Mouse (Mus musculus): ENCODE measurements around the gene Lrmda. TPM values are rescaled to one million over a fixed set of nuclear protein-coding genes. Genes with fewer than 3 reads are reported as not detected.

Gene Lrmda
- total and polyA plus RNA-seq, 3 experiments, result 5.1 to 5.9 TPM; not detected in 1

GRCm38 (mm10) chr14:22283722-22284121 is 264.2 kb downstream of the Lrmda start:
- no peaks in the 10 kb centered on the region for H3K27me3 ChIP-seq (ENCODE audit: control insufficient read depth in 1 of 2, insufficient read depth in 2 of 2, low read length in 2 of 2)
- H3K4me1 ChIP-seq (ENCODE audit: control insufficient read depth in 1 of 2, insufficient read depth in 2 of 2, low read length in 2 of 2), result peaks cover 0 to 2% of the 10 kb centered on the region in 2 experiments; a peak in 1 of 4 replicates
- no peaks in the 10 kb centered on the region for H3K79me2 ChIP-seq (ENCODE audit: control insufficient read depth, insufficient read depth, low read length, poor library complexity)
- no peaks in the 10 kb centered on the region for H3K9me3 ChIP-seq (replicated peaks; ENCODE audit: insufficient read depth, low read length)
- no peak overlapping the region for H3K9ac ChIP-seq (ENCODE audit: control insufficient read depth, low read depth, low read length, poor library complexity, severe bottlenecking)
- H3K27ac ChIP-seq (ENCODE audit: control insufficient read depth, low read depth, low read length), result no peak overlapping the region
- peak; percentile 56 for DNase-seq (ENCODE audit: low read depth, low spot score)
- H3K36me3 ChIP-seq (ENCODE audit: control insufficient read depth in 1 of 2, insufficient read depth in 2 of 2, low read length in 2 of 2), result peaks cover 4 to 8% of the 10 kb centered on the region in 2 experiments; a peak in 3 of 4 replicates
- TF ChIP-seq ZKSCAN1 (IDR thresholded peaks at IDR 0.05; ENCODE audit: low read depth, low read length) (no peak), USF1 (IDR thresholded peaks at IDR 0.05; ENCODE audit: low read depth, low read length) (no peak), CHD1 (IDR thresholded peaks at IDR 0.05; ENCODE audit: low read depth, low read length) (no peak), CHD2 (IDR thresholded peaks at IDR 0.05; ENCODE audit: low read length) (no peak), TAL1 (IDR thresholded peaks at IDR 0.05; ENCODE audit: low read length) (no peak), TBP (IDR thresholded peaks at IDR 0.05; ENCODE audit: low read depth, low read length) (no peak), MYB (IDR thresholded peaks at IDR 0.05; ENCODE audit: low read depth, low read length) (no peak), MEF2A (IDR thresholded peaks at IDR 0.05; ENCODE audit: extremely low read depth, insufficient replicate concordance, low read depth, low read length, poor library complexity, severe bottlenecking) (no peak), UBTF (IDR thresholded peaks at IDR 0.05; ENCODE audit: borderline replicate concordance, insufficient read depth, low read depth, low read length) (no peak), BHLHE40 (IDR thresholded peaks at IDR 0.05; ENCODE audit: borderline replicate concordance, low read depth, low read length) (no peak), KAT2A (conservative IDR thresholded peaks at IDR 0.05; ENCODE audit: low read depth, low read length) (no peak), MAFK (IDR thresholded peaks at IDR 0.05; ENCODE audit: borderline replicate concordance, low read depth, low read length) (no peak), POLR2AphosphoS5 (IDR thresholded peaks at IDR 0.05; ENCODE audit: borderline replicate concordance, low read depth, low read length) (no peak), MXI1 (IDR thresholded peaks at IDR 0.05; ENCODE audit: low read depth, low read length) (no peak), ZMIZ1 (IDR thresholded peaks at IDR 0.05; ENCODE audit: low read depth, low read length) (no peak), ELF1 (IDR thresholded peaks at IDR 0.05; ENCODE audit: low read depth, low read length) (no peak), USF2 (IDR thresholded peaks at IDR 0.05; ENCODE audit: borderline replicate concordance in 1 of 2, insufficient read depth in 1 of 2, low read depth in 1 of 2, low read length in 2 of 2) (no peak), CTCF (IDR thresholded peaks at IDR 0.05 in 2 of 3, conservative IDR thresholded peaks at IDR 0.05 in 1 of 3; ENCODE audit: control insufficient read depth in 1 of 3, insufficient read depth in 1 of 3, low read depth in 2 of 3, low read length in 3 of 3, poor library complexity in 1 of 3, severe bottlenecking in 1 of 3) (peak; percentile 46 to 67 (median 55)), MYC (IDR thresholded peaks at IDR 0.05; ENCODE audit: low read depth, low read length) (no peak), SMC3 (IDR thresholded peaks at IDR 0.05; ENCODE audit: low read depth, low read length) (peak; percentile 58), GATA1 (IDR thresholded peaks at IDR 0.05; ENCODE audit: low read depth, low read length) (no peak), POLR2A (IDR thresholded peaks at IDR 0.05; ENCODE audit: control insufficient read depth in 1 of 2, insufficient read depth in 1 of 2, low read depth in 1 of 2, low read length in 2 of 2, poor library complexity in 1 of 2) (no peak), E2F4 (IDR thresholded peaks at IDR 0.05; ENCODE audit: borderline replicate concordance, low read depth, low read length) (no peak), RAD21 (IDR thresholded peaks at IDR 0.05; ENCODE audit: low read depth, low read length) (peak; percentile 25), ZC3H11A (IDR thresholded peaks at IDR 0.05; ENCODE audit: low read depth, low read length) (no peak), EP300 (IDR thresholded peaks at IDR 0.05; ENCODE audit: low read depth in 1 of 2, low read length in 2 of 2) (no peak)
- H3K4me3 ChIP-seq (ENCODE audit: control insufficient read depth in 1 of 2, insufficient read depth in 1 of 2, low read depth in 2 of 2, low read length in 2 of 2), result no peak overlapping the region
